Mouse (Mus musculus) hindbrain, embryonic 11.5 days (tissue): ENCODE data around the gene Fhod1. TPM values are rescaled to one million over a fixed set of nuclear protein-coding genes. Genes with fewer than 3 reads are reported as not detected.
A peak's percentile ranks its signal among the peaks of the same experiment; 100 is the strongest.

Source experiments
- ATAC-seq: fragments of 200-750 bp; cut with Nextera tagmentation; 2 replicates; pipeline ENCODE4 v1.8.0; 2017; ENCODE audit warnings: mild to moderate bottlenecking, moderate TSS enrichment, moderate library complexity; ENCODE audit not compliant: low FRiP score
- DNase-seq: peaks from one replicate; pipeline ENCODE4 v3.0.0-alpha.2; 2015; ENCODE audit warnings: low spot score
- H3K27ac ChIP-seq: fragments of 300-500 bp; sonication (generic); 2 replicates; pipeline ENCODE4 v1.5.1; 2014; ENCODE audit warnings: mild to moderate bottlenecking, low read depth, low read length
- H3K27me3 ChIP-seq: fragments of 300-500 bp; sonication (generic); 2 replicates; pipeline ENCODE4 v1.6.1; 2014; ENCODE audit warnings: mild to moderate bottlenecking, low read length, moderate library complexity, mixed read lengths; ENCODE audit not compliant: control insufficient read depth, insufficient read depth
- H3K36me3 ChIP-seq: fragments of 300-500 bp; sonication (generic); 2 replicates; pipeline ENCODE4 v1.6.1; 2014; ENCODE audit warnings: mild to moderate bottlenecking, low read length, moderate library complexity, mixed read lengths; ENCODE audit not compliant: control insufficient read depth, insufficient read depth
- H3K4me1 ChIP-seq: fragments of 300-500 bp; sonication (generic); replicated peaks from 2 replicates; pipeline ENCODE4 v1.6.1; 2014; ENCODE audit warnings: low read length, mixed read lengths; ENCODE audit not compliant: control insufficient read depth, insufficient read depth
- H3K4me2 ChIP-seq: fragments of 300-500 bp; sonication (generic); replicated peaks from 2 replicates; pipeline ENCODE4 v1.6.1; 2014; ENCODE audit warnings: mild to moderate bottlenecking, low read depth, low read length
- H3K4me3 ChIP-seq: fragments of 300-500 bp; sonication (generic); 2 replicates; pipeline ENCODE4 v1.5.1; 2014; ENCODE audit warnings: low read depth, low read length
- H3K9ac ChIP-seq: fragments of 300-500 bp; sonication (generic); 2 replicates; pipeline ENCODE4 v1.6.1; 2014; ENCODE audit warnings: low read depth, low read length
- H3K9me3 ChIP-seq: fragments of 300-500 bp; sonication (generic); 2 replicates; pipeline ENCODE4 v1.6.1; 2016; ENCODE audit warnings: low read length; ENCODE audit not compliant: control insufficient read depth
- WGBS: fragments of 180-500 bp; shearing (Covaris S2); extraction: QIAGEN DNeasy Blood & Tissue Kit; methylation state at CpG from one replicate; pipeline ENCODE4 v1.1.7; 2014; 5-methylcytosine and 5-hydroxymethylcytosine counted together
- microRNA counts: library from miRNA; unstranded; fragments of <30 nt; microRNA quantifications from one replicate; lab custom pipeline; 2015
- polyA plus RNA-seq: library from polyadenylated mRNA; unstranded; fragments of >200 nt; fragmentation: Nextera tagmentation; extraction: Ambion mirVana; gene quantifications from 2 replicates; pipeline ENCODE4 v1.2.1, GENCODE M21; 2014

The Fhod1 gene
- polyA plus RNA-seq, 1 experiment from 2014 or later = 3.6 TPM

DNA sequence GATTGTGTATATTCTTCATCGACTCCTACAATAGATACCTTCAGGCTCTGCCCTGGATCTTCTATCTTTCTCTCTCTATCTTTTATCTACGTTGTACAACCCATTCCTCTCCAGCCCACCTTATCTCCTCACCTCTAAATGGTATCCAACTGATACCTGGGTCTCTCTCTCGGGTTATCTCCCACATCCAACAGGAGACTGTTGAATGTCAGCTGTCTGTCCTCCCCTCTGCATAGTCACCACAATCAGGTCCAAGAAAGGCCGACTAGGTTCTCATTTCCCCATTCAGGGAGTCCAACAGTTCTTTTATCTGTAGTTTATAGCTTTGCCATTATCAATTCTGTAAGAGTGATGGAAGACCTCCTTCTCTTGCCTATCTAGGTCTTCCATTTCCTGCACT lies 65.5 kb downstream of the Fhod1 start:
- DNase-seq (no peak), ATAC-seq (no peak)
- Histone ChIP-seq H3K9me3 (no peaks in the 10 kb centered on the region), H3K27me3 (peaks cover 24% of the 10 kb centered on the region), H3K4me2 (no peak overlapping the region), H3K4me1 (no peaks in the 10 kb centered on the region), H3K27ac (no peak overlapping the region), H3K36me3 (peaks cover 2% of the 10 kb centered on the region; the same call in 1 of the 2 replicates), H3K9ac (no peak overlapping the region), H3K4me3 (no peak overlapping the region)
- 88% methylated on average over 4 of the region's 4 CpGs for WGBS

DNA sequence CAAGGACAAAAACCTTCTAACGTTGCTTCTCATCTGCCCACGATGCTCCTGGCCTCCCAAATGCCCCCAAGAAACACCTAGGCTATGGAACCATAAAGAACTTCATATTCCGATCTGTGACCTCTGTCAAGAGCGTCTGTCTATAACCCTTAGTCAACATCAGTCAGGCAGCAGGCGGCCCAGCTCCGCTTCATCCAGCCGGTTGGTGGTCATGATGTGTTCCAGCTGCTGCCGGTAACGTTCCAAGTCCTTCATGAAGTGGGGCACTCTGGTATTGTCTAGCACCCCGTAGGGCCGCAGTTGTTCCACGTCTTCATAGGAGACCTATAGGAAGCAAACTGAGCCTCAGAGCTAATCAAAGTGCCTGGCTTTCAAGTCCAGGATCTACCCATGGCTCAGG lies 65.9 kb downstream of the Fhod1 start:
- no peak overlapping the region for H3K9ac ChIP-seq
- DNase-seq (no peak), ATAC-seq (no peak)
- no peak overlapping the region for H3K4me2 ChIP-seq
- 85% methylated on average over 12 of the region's 12 CpGs for WGBS
- no peaks in the 10 kb centered on the region for H3K4me1 ChIP-seq
- no peak overlapping the region for H3K4me3 ChIP-seq
- no peaks in the 10 kb centered on the region for H3K9me3 ChIP-seq
- no peak overlapping the region for H3K27ac ChIP-seq
- peaks cover 28% of the 10 kb centered on the region for H3K27me3 ChIP-seq
- peaks cover 2% of the 10 kb centered on the region; the same call in 1 of the 2 replicates for H3K36me3 ChIP-seq

DNA sequence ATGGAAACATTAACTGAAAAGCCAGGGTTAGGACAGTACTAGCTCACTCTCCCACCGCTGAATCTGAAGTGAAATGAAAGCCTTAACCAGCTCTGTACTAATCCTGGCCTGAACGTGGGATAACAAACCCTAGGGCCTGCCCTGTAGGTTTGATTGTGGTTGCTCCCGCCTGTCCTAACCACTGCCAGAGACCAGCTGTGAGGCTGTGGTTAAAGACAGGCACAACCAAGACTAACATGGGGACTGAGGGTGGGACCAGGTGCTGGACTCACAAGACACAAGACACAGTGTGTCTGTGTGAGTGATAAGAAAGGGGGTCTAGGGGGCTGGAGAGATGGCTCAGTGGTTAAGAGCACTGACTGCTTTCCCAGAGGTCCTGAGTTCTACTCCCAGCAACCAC lies 67.2 kb downstream of the Fhod1 start:
- DNase-seq = no peak
- H3K4me2 ChIP-seq = no peak overlapping the region
- no peak for ATAC-seq
- peaks cover 10% of the 10 kb centered on the region; the same call in 1 of the 2 replicates for H3K4me1 ChIP-seq
- no peak overlapping the region for H3K4me3 ChIP-seq
- H3K27me3 ChIP-seq = peaks cover 41% of the 10 kb centered on the region
- no peak overlapping the region for H3K9ac ChIP-seq
- H3K27ac ChIP-seq = no peak overlapping the region
- no peaks in the 10 kb centered on the region for H3K9me3 ChIP-seq
- WGBS = 69% methylated on average over 3 of the region's 3 CpGs
- peaks cover 2% of the 10 kb centered on the region; the same call in 1 of the 2 replicates for H3K36me3 ChIP-seq

MicroRNAs encoded within 50 kb of the gene (microRNA counts, 519-probe panel; counts per million panel counts)
- microRNA mmu-miR-328 (lab: Ali Mortazavi, UCI) = 3,130 counts per million, percentile 17 among the panel's probes with 10 or more counts

Other genes starting within 250 kb of the Fhod1 start
- gene Ces4a, start 216.2 kb downstream of the Fhod1 start, polyA plus RNA-seq = not detected in 2 replicates
- gene Cbfb, start 177.3 kb downstream of the Fhod1 start, polyA plus RNA-seq = 65.1 and 69.0 TPM in 2 replicates
- 33.2 and 34.1 TPM in 2 replicates for gene D230025D16Rik, start 122.8 kb downstream of the Fhod1 start, polyA plus RNA-seq
- gene B3gnt9, start 92.8 kb downstream of the Fhod1 start, polyA plus RNA-seq = 4.2 and 6.3 TPM in 2 replicates
- 13.5 and 14.3 TPM in 2 replicates for gene Tradd, start 83.3 kb downstream of the Fhod1 start, polyA plus RNA-seq
- 0.78 and 1.4 TPM in 2 replicates for gene Fbxl8, start 83.3 kb downstream of the Fhod1 start, polyA plus RNA-seq
- 0.21 and 0.52 TPM in 2 replicates for gene Hsf4, start 78.2 kb downstream of the Fhod1 start, polyA plus RNA-seq
- 2.7 and 3.1 TPM in 2 replicates for gene Nol3, start 71.8 kb downstream of the Fhod1 start, polyA plus RNA-seq
- 31.7 and 40.2 TPM in 2 replicates for gene 4931428F04Rik, start 58.1 kb downstream of the Fhod1 start, polyA plus RNA-seq
- gene Exoc3l, start 51.9 kb downstream of the Fhod1 start, polyA plus RNA-seq = 6.0 and 10.0 TPM in 2 replicates
- gene E2f4, start 50.3 kb downstream of the Fhod1 start, polyA plus RNA-seq = 96.7 and 97.1 TPM in 2 replicates
- 1.7 and 2.6 TPM in 2 replicates for gene Elmo3, start 42.4 kb downstream of the Fhod1 start, polyA plus RNA-seq
- gene Lrrc29, start 21.7 kb downstream of the Fhod1 start, polyA plus RNA-seq = 0.98 and 1.2 TPM in 2 replicates
- gene Tmem208, start 21.6 kb downstream of the Fhod1 start, polyA plus RNA-seq = 102 and 105 TPM in 2 replicates
- 3.9 and 4.5 TPM in 2 replicates for gene Slc9a5, start 890 bp upstream of the Fhod1 start, polyA plus RNA-seq
- 0.26 and 0.73 TPM in 2 replicates for gene Plekhg4, start 25.3 kb upstream of the Fhod1 start, polyA plus RNA-seq
- 0.14 TPM in 1 of 2 replicates, not detected in the other for gene Kctd19, start 65.5 kb upstream of the Fhod1 start, polyA plus RNA-seq
- gene Lrrc36, start 65.6 kb upstream of the Fhod1 start, polyA plus RNA-seq = 2.8 and 3.0 TPM in 2 replicates
- 206 and 218 TPM in 2 replicates for gene Tppp3, start 123.6 kb upstream of the Fhod1 start, polyA plus RNA-seq
- 19.0 and 19.7 TPM in 2 replicates for gene Zdhhc1, start 148.9 kb upstream of the Fhod1 start, polyA plus RNA-seq
- 19.6 and 21.1 TPM in 2 replicates for gene Hsd11b2, start 170.8 kb upstream of the Fhod1 start, polyA plus RNA-seq
- gene Atp6v0d1, start 218.1 kb upstream of the Fhod1 start, polyA plus RNA-seq = 141 and 155 TPM in 2 replicates